Mouse (Mus musculus): Measurements from ENCODE around the gene 1700029F12Rik. TPM values are rescaled to one million over a fixed set of nuclear protein-coding genes. Genes with fewer than 3 reads are reported as not detected.
"Not testable (repeated sequence)": the region's sequence is repeated elsewhere in the genome, so short reads cannot be mapped to it uniquely, and the experiment has no call there.

The 1700029F12Rik gene
- polyA plus RNA-seq, 1 experiment from 2014 or later = not detected

DNA sequence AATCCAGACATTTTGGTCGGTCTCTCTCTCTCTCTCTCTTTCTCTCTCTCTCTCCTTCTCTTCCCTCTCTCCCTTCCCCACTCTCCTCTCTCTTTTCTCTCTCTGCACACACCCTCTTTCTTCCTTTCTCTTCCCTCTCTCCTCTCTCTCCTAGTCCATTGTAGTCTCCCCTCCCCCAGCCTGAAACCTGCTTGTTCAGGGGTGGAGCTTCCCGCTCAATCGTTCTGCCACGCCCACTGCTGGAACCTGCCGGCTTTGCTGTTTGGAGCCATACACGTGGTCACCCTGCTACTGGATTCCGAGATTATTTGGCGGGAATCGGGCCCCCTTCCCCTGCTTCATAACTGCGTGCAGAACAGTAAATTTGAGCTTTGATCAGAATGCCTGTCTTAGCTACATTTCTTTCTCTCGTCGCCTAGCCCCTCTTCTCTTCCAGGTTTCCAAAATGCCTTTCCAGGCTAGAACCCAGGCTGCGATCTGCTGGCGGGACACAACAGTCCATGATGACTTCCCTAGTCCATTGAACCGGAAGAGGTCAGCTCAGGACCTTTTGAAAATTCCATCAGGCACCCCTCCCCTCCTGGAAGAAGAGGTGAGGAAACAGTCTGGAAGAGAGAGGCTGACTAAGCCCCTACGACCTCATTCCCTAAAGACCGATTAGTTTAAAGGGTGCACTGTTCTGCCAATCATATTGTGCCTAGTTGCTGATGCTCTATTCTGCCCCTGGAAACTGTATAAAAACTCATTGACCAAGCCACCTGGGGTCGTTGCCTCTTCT, 30.9 kb upstream of the 1700029F12Rik start:
- H3K27ac ChIP-seq (replicated peaks); H3K27me3 ChIP-seq (replicated peaks); H3K4me3 ChIP-seq (replicated peaks); H3K9ac ChIP-seq (replicated peaks); ATAC-seq (ENCODE audit: low FRiP score); H3K4me1 ChIP-seq; H3K36me3 ChIP-seq; H3K9me3 ChIP-seq (replicated peaks): not testable (repeated sequence)
- WGBS = 42% methylated on average over 18 of the region's 18 CpGs
- peak overlapping the region; percentile 37 for H3K4me2 ChIP-seq

- Histone ChIP-seq H3K4me2 (peak overlapping the region; percentile 37), H3K4me3 (replicated peaks) (no peak overlapping the region), H3K27me3 (replicated peaks) (no peaks in the 10 kb centered on the region), H3K27ac (replicated peaks) (no peak overlapping the region), H3K9ac (replicated peaks) (no peak overlapping the region), H3K36me3 (no peaks in the 10 kb centered on the region), H3K4me1 (0 out of 2 replicates have a peak, but pooled peaks cover 4% of the 10 kb centered on the region), H3K9me3 (replicated peaks) (no peaks in the 10 kb centered on the region)
- WGBS = 54% methylated on average over 3 of the region's 3 CpGs
- ATAC-seq (ENCODE audit: low FRiP score) = no peak
Measured at GRCm38 (mm10) chr13:97064413-97064812, 30.3 kb upstream of the 1700029F12Rik start.

DNA sequence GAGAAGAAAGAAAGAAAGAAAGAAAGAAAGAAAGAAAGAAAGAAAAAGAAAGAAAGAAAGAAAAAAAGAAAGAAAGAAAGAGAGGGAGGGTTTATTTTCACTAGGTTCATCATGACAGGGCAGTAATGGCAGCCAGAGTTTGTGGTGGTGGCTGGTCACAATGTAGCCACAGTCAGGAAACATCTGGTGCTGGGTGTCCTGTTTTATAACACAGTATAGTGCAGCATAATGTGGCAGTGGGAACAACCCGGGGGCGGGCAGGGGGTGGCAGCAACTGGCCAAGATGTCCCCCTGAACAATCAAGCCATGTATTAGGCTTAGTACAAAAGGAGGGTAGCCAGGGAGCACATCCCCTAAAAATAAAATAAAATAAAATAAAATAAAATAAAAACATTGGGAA, 29.3 kb upstream of the 1700029F12Rik start:
- H3K4me3 ChIP-seq (replicated peaks) = no peak overlapping the region
- H3K4me2 ChIP-seq = no peak overlapping the region
- WGBS = 75% methylated on average over 2 of the region's 2 CpGs
- H3K27ac ChIP-seq (replicated peaks) = no peak overlapping the region
- no peaks in the 10 kb centered on the region for H3K9me3 ChIP-seq (replicated peaks)
- H3K36me3 ChIP-seq = no peaks in the 10 kb centered on the region
- H3K4me1 ChIP-seq = 0 out of 2 replicates have a peak, but pooled peaks cover 4% of the 10 kb centered on the region
- no peaks in the 10 kb centered on the region for H3K27me3 ChIP-seq (replicated peaks)
- ATAC-seq (ENCODE audit: low FRiP score) = no peak
- H3K9ac ChIP-seq (replicated peaks) = no peak overlapping the region

DNA sequence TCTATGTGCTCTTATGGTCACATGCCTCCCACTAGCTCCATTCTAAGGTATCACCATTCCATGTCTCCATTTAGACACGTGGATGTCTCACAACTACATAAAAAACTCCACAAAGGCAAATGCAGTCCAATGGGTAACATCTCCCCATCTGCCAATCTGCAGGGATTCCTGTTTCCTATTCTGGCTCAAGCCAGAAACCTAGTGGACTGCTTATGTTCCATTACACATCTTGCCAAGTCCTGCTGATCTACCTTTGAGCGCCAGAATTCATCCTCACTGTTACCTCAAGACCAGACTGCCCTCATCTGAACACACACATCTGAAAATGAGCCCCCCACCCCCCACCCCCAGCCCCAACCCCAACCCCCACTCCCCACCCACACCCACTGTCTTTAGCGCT, 28.0 kb upstream of the 1700029F12Rik start:
- no peak overlapping the region for H3K4me3 ChIP-seq (replicated peaks)
- no peak for ATAC-seq (ENCODE audit: low FRiP score)
- no peak overlapping the region for H3K9ac ChIP-seq (replicated peaks)
- H3K27me3 ChIP-seq (replicated peaks) = no peaks in the 10 kb centered on the region
- H3K9me3 ChIP-seq (replicated peaks) = no peaks in the 10 kb centered on the region
- 0 out of 2 replicates have a peak, but pooled peaks cover 4% of the 10 kb centered on the region for H3K4me1 ChIP-seq
- no peaks in the 10 kb centered on the region for H3K36me3 ChIP-seq
- H3K4me2 ChIP-seq = no peak overlapping the region
- WGBS = 93% methylated on average over 3 of the region's 3 CpGs
- H3K27ac ChIP-seq (replicated peaks) = no peak overlapping the region

GRCm38 (mm10) chr13:97060331-97060730, 26.2 kb upstream of the 1700029F12Rik start:
- H3K4me2 ChIP-seq = no peak overlapping the region
- WGBS = 57% methylated on average over 4 of the region's 8 CpGs

GRCm38 (mm10) chr13:97059746-97060145, 25.6 kb upstream of the 1700029F12Rik start:
- Histone ChIP-seq H3K36me3 (no peaks in the 10 kb centered on the region), H3K27me3 (replicated peaks) (no peaks in the 10 kb centered on the region), H3K27ac (replicated peaks) (no peak overlapping the region), H3K4me3 (replicated peaks) (no peak overlapping the region), H3K4me1 (0 out of 2 replicates have a peak, but pooled peaks cover 4% of the 10 kb centered on the region), H3K4me2 (no peak overlapping the region), H3K9ac (replicated peaks) (no peak overlapping the region), H3K9me3 (replicated peaks) (no peaks in the 10 kb centered on the region)
- no peak for ATAC-seq (ENCODE audit: low FRiP score)
- 91% methylated on average over 6 of the region's 6 CpGs for WGBS

More at GRCm38 (mm10) chr13:97060331-97060730, 26.2 kb upstream of the 1700029F12Rik start:
- H3K9me3 ChIP-seq (replicated peaks) = no peaks in the 10 kb centered on the region
- no peak overlapping the region for H3K9ac ChIP-seq (replicated peaks)
- no peak overlapping the region for H3K4me3 ChIP-seq (replicated peaks)
- no peak for ATAC-seq (ENCODE audit: low FRiP score)
- no peaks in the 10 kb centered on the region for H3K27me3 ChIP-seq (replicated peaks)
- 0 out of 2 replicates have a peak, but pooled peaks cover 4% of the 10 kb centered on the region for H3K4me1 ChIP-seq
- H3K27ac ChIP-seq (replicated peaks) = no peak overlapping the region
- H3K36me3 ChIP-seq = no peaks in the 10 kb centered on the region

DNA sequence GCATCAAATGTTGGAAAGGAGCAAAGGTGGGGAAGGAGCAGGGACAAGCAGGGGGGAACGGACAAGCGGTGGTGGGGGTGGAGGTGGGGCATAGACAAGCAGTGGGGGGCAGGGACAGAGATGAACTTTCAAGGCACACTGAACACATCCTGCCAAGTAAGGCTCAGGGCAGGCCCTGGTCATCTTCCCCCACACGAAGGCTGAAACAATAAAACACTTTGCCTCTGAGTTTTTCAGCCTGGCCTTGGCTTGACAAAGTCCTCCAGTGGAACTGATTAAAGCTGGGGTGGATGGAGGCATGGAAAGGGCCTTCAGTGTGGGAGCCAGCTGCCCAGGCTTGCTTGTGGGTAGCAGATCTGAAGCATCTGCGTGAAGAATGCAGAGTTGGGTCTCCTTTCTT, 23.7 kb upstream of the 1700029F12Rik start:
- Histone ChIP-seq H3K27ac (replicated peaks) (no peak overlapping the region), H3K9ac (replicated peaks) (no peak overlapping the region), H3K4me2 (no peak overlapping the region), H3K36me3 (no peaks in the 10 kb centered on the region), H3K9me3 (replicated peaks) (no peaks in the 10 kb centered on the region), H3K4me3 (replicated peaks) (no peak overlapping the region), H3K4me1 (no peaks in the 10 kb centered on the region), H3K27me3 (replicated peaks) (no peaks in the 10 kb centered on the region)
- 69% methylated on average over 4 of the region's 4 CpGs for WGBS
- no peak for ATAC-seq (ENCODE audit: low FRiP score)

DNA sequence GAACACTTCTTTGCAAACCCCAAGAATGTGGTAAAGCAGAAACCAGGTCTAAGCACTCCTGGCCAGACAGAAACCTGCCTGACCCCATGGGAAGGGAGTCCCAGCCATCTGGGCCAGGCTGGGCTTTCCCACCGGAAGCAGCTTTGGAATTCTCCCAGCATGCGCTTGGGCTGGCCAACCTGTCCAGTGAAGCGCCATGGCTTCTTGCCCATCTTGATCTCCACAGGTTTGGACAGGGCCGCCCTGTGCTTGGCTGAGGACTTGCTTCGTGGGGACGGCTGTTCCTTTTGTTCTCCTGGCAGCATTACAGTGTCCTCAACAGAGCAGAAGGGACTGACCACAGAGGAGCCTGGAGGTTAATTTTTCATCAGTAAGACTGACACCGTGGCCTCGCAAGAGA, 19.7 kb upstream of the 1700029F12Rik start:
- no peaks in the 10 kb centered on the region for H3K27me3 ChIP-seq (replicated peaks)
- no peaks in the 10 kb centered on the region for H3K36me3 ChIP-seq
- no peak overlapping the region for H3K4me3 ChIP-seq (replicated peaks)
- no peak overlapping the region for H3K4me2 ChIP-seq
- no peak overlapping the region for H3K27ac ChIP-seq (replicated peaks)
- ATAC-seq (ENCODE audit: low FRiP score) = no peak
- 70% methylated on average over 8 of the region's 8 CpGs for WGBS
- no peak overlapping the region for H3K9ac ChIP-seq (replicated peaks)
- no peaks in the 10 kb centered on the region for H3K9me3 ChIP-seq (replicated peaks)
- H3K4me1 ChIP-seq = no peaks in the 10 kb centered on the region

DNA sequence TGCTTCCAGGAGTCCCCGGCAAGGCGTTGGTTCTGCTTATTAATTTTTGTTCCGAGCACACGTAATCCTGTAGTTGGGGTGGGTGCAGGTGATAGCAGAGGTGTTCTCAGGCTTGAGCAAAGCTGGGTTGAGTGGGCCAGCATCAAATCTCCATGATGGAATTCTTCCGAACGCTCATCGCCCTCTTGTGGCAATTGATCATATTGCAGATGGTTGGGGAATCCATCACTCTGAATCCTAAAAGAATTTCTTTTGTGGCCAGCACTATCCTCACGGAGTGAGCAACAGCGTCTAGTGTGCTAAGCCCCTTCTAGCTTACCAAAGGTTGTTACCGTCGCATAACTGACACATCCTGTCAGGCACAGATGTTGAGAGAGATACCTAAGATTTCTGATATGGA, 18.5 kb upstream of the 1700029F12Rik start:
- peak; percentile 66; the same call in 1 of the 2 replicates for ATAC-seq (ENCODE audit: low FRiP score)
- Histone ChIP-seq H3K4me2 (no peak overlapping the region; the same call in 1 of the 2 replicates), H3K4me3 (replicated peaks) (no peak overlapping the region), H3K36me3 (no peaks in the 10 kb centered on the region), H3K27ac (replicated peaks) (no peak overlapping the region), H3K9me3 (replicated peaks) (no peaks in the 10 kb centered on the region), H3K4me1 (no peaks in the 10 kb centered on the region), H3K27me3 (replicated peaks) (no peaks in the 10 kb centered on the region), H3K9ac (replicated peaks) (no peak overlapping the region)
- 16% methylated on average over 11 of the region's 11 CpGs for whole genome bisulfite sequencing

DNA sequence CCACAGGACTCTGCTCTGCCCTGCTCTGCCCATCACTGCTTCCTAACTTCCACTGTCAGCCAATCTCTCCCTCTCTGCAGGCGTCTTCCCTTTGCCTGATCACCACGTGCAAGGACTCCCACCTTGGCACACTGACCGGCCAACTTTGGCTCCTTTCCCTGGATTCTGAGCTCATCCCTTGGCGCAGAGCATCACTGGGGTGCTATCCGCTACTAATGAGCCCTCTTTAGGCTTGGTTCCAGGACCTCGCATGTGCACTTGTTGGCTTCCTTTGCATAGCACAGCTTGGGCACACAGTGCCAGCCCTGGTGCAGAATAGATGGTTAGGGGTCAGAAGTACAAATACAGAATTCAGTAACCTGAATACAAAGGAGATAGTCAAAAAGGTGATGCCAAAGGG, 17.0 kb upstream of the 1700029F12Rik start:
- H3K36me3 ChIP-seq = no peaks in the 10 kb centered on the region
- WGBS = 64% methylated on average over 6 of the region's 6 CpGs
- H3K27ac ChIP-seq (replicated peaks) = no peak overlapping the region
- H3K4me2 ChIP-seq = no peak overlapping the region
- no peak overlapping the region for H3K4me3 ChIP-seq (replicated peaks)
- no peaks in the 10 kb centered on the region for H3K27me3 ChIP-seq (replicated peaks)
- ATAC-seq (ENCODE audit: low FRiP score) = peak; percentile 41; the same call in 1 of the 2 replicates
- H3K4me1 ChIP-seq = no peaks in the 10 kb centered on the region
- no peaks in the 10 kb centered on the region for H3K9me3 ChIP-seq (replicated peaks)
- H3K9ac ChIP-seq (replicated peaks) = no peak overlapping the region

DNA sequence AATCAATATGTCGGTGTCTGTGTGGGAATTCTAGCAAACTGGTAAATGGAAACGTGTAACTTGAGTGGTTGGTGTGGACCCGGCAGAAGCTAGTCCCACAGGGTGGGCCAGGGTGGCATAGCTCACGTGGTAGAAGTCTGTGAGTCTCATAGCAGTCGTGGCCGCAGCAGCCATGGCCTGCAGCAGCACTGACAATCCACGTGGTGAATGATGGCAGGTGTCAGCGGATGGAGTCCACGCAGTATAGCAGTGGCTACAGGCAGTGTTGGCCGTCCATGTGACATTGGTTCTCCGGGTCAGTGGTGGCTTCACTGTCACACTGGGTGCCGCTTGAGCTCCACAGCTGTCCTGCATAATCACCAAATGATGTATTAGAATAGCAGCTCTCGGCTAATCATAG, 4.1 kb downstream of the 1700029F12Rik start:
- WGBS = 91% methylated on average over 13 of the region's 13 CpGs
- no peak for ATAC-seq (ENCODE audit: low FRiP score)
- no peaks in the 10 kb centered on the region for H3K36me3 ChIP-seq
- no peak overlapping the region for H3K27ac ChIP-seq (replicated peaks)
- H3K9me3 ChIP-seq (replicated peaks) = no peaks in the 10 kb centered on the region
- no peaks in the 10 kb centered on the region for H3K27me3 ChIP-seq (replicated peaks)
- H3K4me2 ChIP-seq = no peak overlapping the region
- H3K9ac ChIP-seq (replicated peaks) = no peak overlapping the region
- no peaks in the 10 kb centered on the region for H3K4me1 ChIP-seq
- H3K4me3 ChIP-seq (replicated peaks) = no peak overlapping the region

DNA sequence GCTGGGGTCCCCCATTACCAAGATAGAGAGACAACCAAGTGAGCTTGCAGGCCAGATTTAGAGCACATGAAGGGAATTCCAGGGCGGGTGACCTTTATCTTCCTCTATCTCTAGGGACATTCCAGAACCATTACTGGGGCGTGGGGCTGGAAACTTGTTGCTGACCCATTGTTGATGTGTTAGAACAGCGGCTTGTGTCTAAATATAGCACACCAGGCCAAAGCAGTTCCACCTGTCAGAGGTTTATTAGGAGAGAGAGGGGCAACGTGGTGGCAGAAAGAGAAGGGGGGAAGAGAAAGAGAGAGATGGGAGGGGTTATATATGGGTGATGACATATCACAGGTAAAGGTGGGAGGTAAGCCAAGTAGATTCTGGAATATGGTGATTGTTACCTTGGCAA, 12.3 kb downstream of the 1700029F12Rik start:
- Histone ChIP-seq H3K9ac (replicated peaks) (no peak overlapping the region), H3K4me1 (no peaks in the 10 kb centered on the region), H3K4me2 (no peak overlapping the region), H3K27ac (replicated peaks) (no peak overlapping the region), H3K4me3 (replicated peaks) (no peak overlapping the region), H3K27me3 (replicated peaks) (no peaks in the 10 kb centered on the region), H3K36me3 (no peaks in the 10 kb centered on the region), H3K9me3 (replicated peaks) (no peaks in the 10 kb centered on the region)
- 84% methylated on average over 4 of the region's 4 CpGs for WGBS
- ATAC-seq (ENCODE audit: low FRiP score) = no peak

Measured in neural tube, embryonic 15.5 days (tissue).